Mouse (Mus musculus) heart, adult 2 months (tissue): Measurements from ENCODE around the gene Mef2c.

Experiments
- CTCF ChIP-seq: fragments of 200-600 bp; IDR thresholded peaks from 2 replicates; pipeline ENCODE4 v1.8.1; 2022; ENCODE audit warnings: antibody characterized with exemption, mild to moderate bottlenecking, moderate library complexity
- EP300 ChIP-seq: fragments of 200-500 bp; IDR thresholded peaks from 2 replicates; pipeline ENCODE4 v1.6.1; 2011; ENCODE audit warnings: low read depth, low read length, control low read depth; ENCODE audit not compliant: insufficient read depth
- POLR2A ChIP-seq: fragments of 200-500 bp; IDR thresholded peaks from 2 replicates; pipeline ENCODE4 v1.6.1; 2011; ENCODE audit warnings: mild to moderate bottlenecking, low read depth, low read length, control low read depth; ENCODE audit not compliant: insufficient read depth

DNA sequence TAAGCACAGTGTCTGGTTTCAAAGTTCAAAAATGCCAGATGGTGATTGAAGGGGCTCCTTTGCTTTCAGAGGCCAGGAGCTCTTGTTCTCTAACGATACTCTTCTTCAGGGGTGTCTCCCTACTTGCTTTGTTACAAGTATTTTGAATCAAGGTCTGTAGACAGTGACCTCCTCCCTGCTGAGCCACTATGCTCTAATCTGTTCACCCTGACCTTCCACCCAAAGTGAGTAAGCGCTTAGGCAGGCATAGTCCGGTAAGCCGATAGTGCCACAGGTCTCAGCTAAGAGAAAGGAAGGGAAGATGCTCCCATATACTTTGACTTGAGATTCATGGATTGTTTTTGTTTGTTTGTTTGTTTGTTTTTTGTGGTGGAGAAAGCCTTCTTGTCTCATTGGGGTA is 69.5 kb downstream of the Mef2c start:
- TF ChIP-seq CTCF (no peak), POLR2A (no peak), EP300 (no peak)
